Mouse (Mus musculus) liver, adult 2 months (tissue): ENCODE measurements around the gene Cdk19.

Experiments
- CTCF ChIP-seq: fragments of 200-500 bp; IDR thresholded peaks from 2 replicates; pipeline ENCODE4 v1.5.1; 2011; ENCODE audit warnings: low read depth, low read length, control low read depth
- POLR2A ChIP-seq: fragments of 200-500 bp; IDR thresholded peaks from 2 replicates; pipeline ENCODE4 v1.6.1; 2011; ENCODE audit warnings: low read length, control low read depth; ENCODE audit not compliant: insufficient read depth; ENCODE audit errors: extremely low read depth

DNA sequence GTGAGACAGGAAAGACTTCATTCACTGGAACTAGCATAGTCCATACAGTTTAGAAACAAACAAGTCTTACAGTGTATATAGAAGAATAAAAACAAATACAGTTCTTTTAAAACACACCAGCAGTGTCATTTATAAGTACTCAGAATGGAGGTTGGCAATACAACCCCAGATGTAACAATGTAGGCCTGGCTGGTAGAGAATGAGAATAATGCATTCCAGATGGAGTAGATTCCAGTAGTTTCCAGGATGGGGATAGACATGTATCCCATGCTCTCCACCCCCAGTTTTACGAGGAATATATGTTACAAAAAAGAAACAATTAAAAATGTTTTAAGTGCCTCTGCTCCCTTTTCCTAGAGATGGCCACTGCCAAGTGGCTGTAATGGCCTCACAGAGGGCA, 29.2 kb downstream of the Cdk19 start:
- TF ChIP-seq CTCF = no peak
- TF ChIP-seq POLR2A = no peak
